Mouse (Mus musculus) heart, postnatal 10 days (tissue): ENCODE data around the gene Crispld2. TPM values are rescaled to one million over a fixed set of nuclear protein-coding genes. Genes with fewer than 3 reads are reported as not detected.
A peak's percentile ranks its signal among the peaks of the same experiment; 100 is the strongest.

Experiments used
- DNase-seq, 2 experiments: peaks; one replicate each; pipeline ENCODE4 v3.0.0; 2021
- intact Hi-C: fragments of 180-260 bp; cut with DNase I; formaldehyde crosslinking; loops from one replicate; pipeline ENCODE4 v1.15.1; 2025
- total RNA-seq, 2 experiments: library from RNA; stranded (reverse); gene quantifications; 2 replicates each; pipeline ENCODE4 v1.2.3; 2021

The Crispld2 gene
- total RNA-seq, 2 experiments from 2014 or later, result 10.6 to 14.8 TPM

DNA sequence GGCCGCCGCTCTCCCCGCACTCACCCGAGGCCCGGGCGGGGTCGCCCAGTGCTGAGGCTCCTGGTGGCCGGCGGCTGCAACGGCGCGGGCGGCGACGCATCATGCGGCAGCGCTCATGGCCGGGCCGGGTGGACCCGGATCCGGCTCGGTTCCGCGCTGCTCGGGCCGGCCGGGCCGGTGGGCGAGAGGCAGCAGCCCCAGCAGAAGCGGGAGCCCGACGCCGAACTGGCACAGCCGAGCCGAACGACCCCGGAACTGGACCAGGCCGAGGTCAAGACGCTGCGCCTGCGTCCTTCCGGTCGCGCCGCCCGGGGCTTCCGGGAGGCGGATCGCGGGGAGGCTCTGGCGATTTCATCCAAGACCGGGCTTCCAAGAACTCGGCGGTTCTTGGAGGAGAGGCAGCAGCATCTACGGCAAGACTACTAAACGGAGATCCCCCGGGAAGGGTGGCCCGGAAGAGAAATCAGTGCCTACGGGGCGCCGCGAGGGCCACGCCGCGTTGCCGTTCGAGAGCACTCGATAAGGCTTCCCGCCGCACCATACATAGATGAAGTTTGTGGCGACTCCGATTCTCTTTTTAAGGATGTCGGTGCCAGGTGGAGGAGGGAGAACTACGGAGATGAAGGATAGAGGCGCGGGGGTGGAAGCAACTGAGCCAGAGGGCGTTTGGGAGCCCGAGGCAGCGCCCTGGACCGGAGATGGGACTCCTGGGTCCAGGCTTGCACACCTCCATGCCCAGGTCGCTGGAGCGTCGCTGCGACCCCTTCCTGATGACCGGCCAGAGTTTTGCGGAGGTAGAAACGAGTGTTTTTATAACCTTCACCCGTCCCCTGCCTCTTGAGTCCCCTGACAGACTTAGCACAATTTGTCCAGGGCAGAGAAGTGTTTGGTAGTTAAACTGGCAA, 109.1 kb downstream of the Crispld2 start, which contains the start of gene Zdhhc7:
Gene Zdhhc7, minus strand, starts transcription at position 415 of the 905 bp plus-strand sequence.
- intact Hi-C loops, result no loop called here
- peak; percentile 83 to 90 for DNase-seq

Other genes with a start within 250 kb of the Crispld2 start
- 10 to 100 TPM; 11.4 to 11.5 TPM for gene Tldc1, start 214.0 kb upstream of the Crispld2 start, total RNA-seq
- 10 to 100 TPM; 39.4 to 44.2 TPM for gene Cotl1, start 151.9 kb upstream of the Crispld2 start, total RNA-seq
- 1 to 10 TPM; 4.1 to 5.4 TPM for gene Klhl36, start 130.2 kb upstream of the Crispld2 start, total RNA-seq
- 10 to 100 TPM; 57.2 to 69.2 TPM for gene Usp10, start 82.1 kb upstream of the Crispld2 start, total RNA-seq
- 1 to 10 TPM; 2.0 to 2.2 TPM for gene Gm20388, start 81.6 kb upstream of the Crispld2 start, total RNA-seq
- 10 to 100 TPM; 38.0 to 43.6 TPM for gene Zdhhc7, start 109.0 kb downstream of the Crispld2 start, total RNA-seq
- gene 6430548M08Rik, start 121.7 kb downstream of the Crispld2 start, total RNA-seq, result 10 to 100 TPM; 18.7 to 20.1 TPM
- gene Fam92b, start 185.0 kb downstream of the Crispld2 start, total RNA-seq, result not detected
- 10 to 100 TPM; 32.6 to 34.6 TPM for gene Gse1, start 236.0 kb downstream of the Crispld2 start, total RNA-seq